Mouse (Mus musculus): ENCODE measurements around the gene Emid1.

Gene Emid1

DNA sequence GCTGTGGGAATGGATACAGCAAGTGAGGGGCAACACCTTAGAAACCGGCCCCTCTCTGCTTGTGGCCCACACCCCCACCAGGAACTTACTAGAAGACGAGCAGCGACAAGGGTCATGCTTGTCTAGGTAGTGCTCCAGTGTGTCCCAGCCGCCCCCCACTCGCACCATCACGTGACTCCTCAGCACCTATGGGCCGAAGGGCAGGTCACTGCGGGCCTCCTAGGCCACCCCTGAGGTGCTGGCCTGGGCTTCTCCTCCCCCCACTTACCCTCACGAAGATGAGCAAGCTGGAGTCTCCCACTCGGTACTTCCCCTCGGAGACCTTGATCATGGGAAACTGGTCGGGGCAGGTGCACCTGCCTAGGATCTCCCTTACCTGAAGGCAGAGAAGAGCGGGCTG is 89.7 kb downstream of the Emid1 start:
- DNase-seq: no peak

DNA sequence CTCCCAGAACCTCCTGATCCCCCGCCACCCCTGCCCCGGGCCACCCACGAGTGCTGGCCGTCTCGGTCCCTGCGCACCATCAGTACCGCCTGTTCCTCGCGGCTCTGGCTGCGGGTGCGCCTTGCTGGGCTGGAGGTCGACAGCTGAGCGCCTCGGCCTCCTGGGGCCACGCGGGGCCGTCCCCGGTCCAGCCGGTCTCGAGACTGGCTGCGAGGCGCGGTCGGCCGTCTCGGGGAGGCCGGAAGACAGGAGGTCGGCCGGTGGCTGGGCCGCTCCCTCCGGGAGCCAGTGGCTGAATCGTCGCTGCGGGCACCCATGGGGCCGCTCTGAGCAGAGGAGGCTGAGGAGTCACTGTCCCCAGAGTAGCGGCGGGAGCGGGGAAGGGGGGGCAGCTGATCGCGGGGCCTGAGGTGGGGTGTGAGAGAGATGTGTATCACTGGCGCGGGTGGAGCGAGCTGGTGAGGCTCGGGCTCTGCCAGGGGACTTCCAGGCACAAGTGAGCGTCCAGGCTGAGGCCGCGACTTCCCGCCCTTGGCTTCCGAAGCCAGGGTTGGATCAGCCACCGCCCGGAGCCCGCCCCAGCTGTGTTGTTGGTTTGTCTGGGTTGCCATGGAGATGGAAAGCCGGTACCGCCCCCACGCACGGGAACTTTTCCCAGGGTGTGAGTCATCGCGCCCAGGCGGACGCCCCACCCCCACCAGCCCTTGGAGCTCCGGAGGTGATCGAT is 90.5 kb downstream of the Emid1 start:
- DNase-seq: peak; percentile 75

GRCm38 (mm10) chr11:5060756-5061412 is 91.2 kb downstream of the Emid1 start:
- no peak for DNase-seq

DNA sequence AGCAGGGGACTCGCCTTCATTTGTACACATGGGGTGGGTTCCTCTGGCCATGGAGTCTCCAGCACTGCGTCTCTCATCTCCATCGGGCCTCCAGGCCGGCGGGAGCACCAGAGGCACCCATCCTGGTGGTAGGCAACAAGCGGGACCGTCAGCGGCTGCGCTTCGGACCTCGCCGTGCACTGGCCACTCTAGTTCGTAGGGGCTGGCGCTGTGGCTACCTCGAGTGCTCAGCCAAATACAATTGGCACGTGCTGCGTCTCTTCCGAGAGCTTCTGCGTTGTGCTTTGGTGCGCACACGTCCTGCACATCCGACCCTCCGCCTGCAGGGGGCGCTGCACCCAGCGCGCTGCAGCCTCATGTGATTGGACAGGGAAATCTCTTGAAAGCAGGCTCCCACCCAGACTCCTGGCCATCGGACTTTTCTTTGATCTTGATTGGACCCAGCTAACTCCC is 92.3 kb downstream of the Emid1 start:
- no peak for DNase-seq

GRCm38 (mm10) chr11:5059230-5059629 is 92.8 kb downstream of the Emid1 start:
- DNase-seq: no peak

DNA sequence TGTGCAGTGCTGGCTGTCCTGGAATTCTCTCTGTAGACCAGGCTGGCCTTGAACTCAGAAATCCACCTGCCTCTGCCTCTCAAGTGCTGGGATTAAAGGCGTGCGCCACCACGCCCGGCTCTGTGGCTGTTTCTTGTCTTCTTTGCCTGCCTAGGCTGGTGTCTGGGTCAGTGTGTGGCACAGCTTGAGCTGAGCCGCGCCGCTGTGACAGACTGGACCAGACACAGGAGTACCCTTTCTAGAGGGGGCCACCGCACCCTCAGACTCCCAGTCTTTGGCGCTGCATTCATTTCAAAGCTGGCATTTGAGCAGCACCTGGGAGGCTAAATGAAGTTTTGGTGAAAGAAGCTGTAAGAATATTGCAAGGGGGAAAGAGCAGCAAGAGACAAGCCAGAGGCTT is 93.3 kb downstream of the Emid1 start:
- DNase-seq: no peak

DNA sequence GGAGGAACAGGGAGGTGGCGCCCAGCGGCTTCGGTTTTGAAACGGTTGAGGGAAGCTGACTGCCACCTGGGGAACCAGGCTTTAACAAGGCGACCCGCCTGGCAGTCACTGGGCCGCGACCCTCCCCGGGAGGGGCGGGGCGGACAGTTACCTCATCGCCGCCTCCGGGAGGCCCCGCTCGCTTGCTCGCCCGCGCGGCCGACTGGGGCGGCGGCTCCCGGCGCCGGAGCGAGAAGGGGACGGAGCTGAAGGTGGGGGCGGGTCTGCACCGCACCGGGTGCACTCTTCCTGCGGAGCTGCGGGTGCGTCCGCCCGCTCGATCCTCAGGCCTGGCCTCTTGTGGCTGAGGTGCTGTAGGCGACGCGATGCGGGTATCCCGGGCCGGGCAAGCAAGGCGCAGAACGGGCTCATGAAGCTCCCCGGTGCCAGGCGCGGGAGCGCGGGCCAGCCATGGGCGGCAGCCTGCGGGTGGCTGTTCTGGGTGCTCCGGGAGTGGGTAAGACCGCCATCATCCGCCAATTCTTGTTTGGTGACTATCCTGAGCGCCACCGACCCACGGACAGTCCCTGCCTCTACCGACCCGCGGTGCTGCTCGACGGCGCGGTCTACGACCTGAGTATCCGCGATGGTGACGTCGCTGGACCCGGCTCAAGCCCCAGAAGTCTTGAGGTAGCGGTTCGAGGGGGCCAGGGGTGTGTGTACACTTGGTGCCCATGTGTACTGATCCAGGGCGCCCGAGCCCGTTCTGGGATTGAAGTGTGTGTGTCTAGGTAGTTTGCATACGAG is 94.0 kb downstream of the Emid1 start, which contains the start of gene Rasl10a:
Rasl10a (plus strand) TSS at position 273 of the 786 bp plus-strand sequence.
- no peak for DNase-seq

DNA sequence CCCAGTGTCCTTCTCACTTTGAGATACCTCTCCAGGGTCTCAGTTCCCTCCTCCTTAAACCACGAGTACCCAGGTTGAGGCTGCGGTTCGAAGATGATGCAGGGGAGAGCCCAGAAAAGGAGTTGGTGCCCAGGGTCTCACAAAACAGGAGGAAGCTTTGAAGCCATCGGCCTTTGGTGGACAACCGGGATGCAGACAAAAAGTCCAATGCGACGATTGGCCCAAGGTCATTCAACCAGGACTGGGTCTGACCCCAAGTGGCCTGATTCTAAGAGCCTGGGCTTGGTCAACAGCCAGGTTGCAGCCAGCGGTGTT is 94.6 kb downstream of the Emid1 start:
- no peak for DNase-seq

DNA sequence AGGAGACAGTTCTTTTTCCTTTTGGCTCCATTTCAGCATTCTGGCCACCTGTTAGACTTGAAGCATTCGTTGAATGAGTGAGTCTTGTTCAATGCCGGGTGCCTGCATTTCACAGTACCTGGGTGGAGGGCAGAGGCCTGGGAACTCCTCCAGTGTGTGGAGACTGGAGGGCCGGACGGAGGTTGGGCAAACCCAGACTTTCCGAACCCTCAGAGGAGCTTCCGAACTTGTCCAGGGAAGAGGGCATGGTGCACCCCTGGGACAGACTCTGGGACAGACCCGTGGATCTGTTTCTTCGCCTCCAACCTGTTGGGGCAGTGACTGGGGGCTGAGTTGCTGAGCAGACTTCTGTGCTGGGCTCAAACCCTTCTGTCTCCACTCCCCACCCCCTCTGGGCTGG is 95.0 kb downstream of the Emid1 start:
- DNase-seq: no peak

All from cerebellum, adult 11-12 months (tissue).